Comparison of ENCODE assay signal across 8 mouse cellular contexts in genomic region chr16:64723273-64724057, GRCm38 (mm10). TPM values are rescaled to one million over a fixed set of nuclear protein-coding genes. Genes with fewer than 3 reads are reported as not detected.
DNase-seq lines count a peak whose midpoint lies in the region; ATAC-seq and TF ChIP-seq lines count a peak whose summit lies in the region.

No protein-coding gene starts in this region.

- no peaks in the 10 kb centered on the region for H3K9me3 ChIP-seq in MEL (replicated peaks; ENCODE audit: insufficient read depth, low read length)
- no peaks in the 10 kb centered on the region for H3K9me3 ChIP-seq in forebrain, embryonic 14.5 days (replicated peaks; ENCODE audit: control insufficient read depth, low read length)
- no peaks in the 10 kb centered on the region for H3K9me3 ChIP-seq in lung, embryonic 16.5 days (ENCODE audit: control insufficient read depth, low read length)

- no peaks in the 10 kb centered on the region for H3K36me3 ChIP-seq in MEL (ENCODE audit: control insufficient read depth in 1 of 2, insufficient read depth in 2 of 2, low read length in 2 of 2)
- no peaks in the 10 kb centered on the region for H3K36me3 ChIP-seq in forebrain, embryonic 14.5 days (ENCODE audit: control insufficient read depth, insufficient read depth, low read length)
- H3K36me3 ChIP-seq in lung, embryonic 16.5 days (ENCODE audit: control insufficient read depth, insufficient read depth, low read length), result no peaks in the 10 kb centered on the region

- no peak for TF ChIP-seq POLR2A in MEL (IDR thresholded peaks at IDR 0.05; ENCODE audit: control insufficient read depth in 1 of 2, insufficient read depth in 1 of 2, low read depth in 1 of 2, low read length in 2 of 2, poor library complexity in 1 of 2)

- H3K4me2 ChIP-seq in forebrain, embryonic 14.5 days (ENCODE audit: low read length), result no peak overlapping the region
- no peak overlapping the region for H3K4me2 ChIP-seq in lung, embryonic 16.5 days (ENCODE audit: low read depth, low read length)

- H3K4me3 ChIP-seq in MEL (ENCODE audit: control insufficient read depth in 1 of 2, insufficient read depth in 1 of 2, low read depth in 2 of 2, low read length in 2 of 2), result no peak overlapping the region
- no peak overlapping the region for H3K4me3 ChIP-seq in forebrain, embryonic 14.5 days (ENCODE audit: low read depth, low read length)
- H3K4me3 ChIP-seq in lung, embryonic 16.5 days (ENCODE audit: low read length), result no peak overlapping the region

- H3K27me3 ChIP-seq in MEL (ENCODE audit: control insufficient read depth in 1 of 2, insufficient read depth in 2 of 2, low read length in 2 of 2), result no peaks in the 10 kb centered on the region; a peak in 2 of 4 replicates
- no peaks in the 10 kb centered on the region for H3K27me3 ChIP-seq in forebrain, embryonic 14.5 days (replicated peaks; ENCODE audit: control insufficient read depth, insufficient read depth, low read length)
- no peaks in the 10 kb centered on the region for H3K27me3 ChIP-seq in lung, embryonic 16.5 days (ENCODE audit: control insufficient read depth, insufficient read depth, low read depth, low read length)

- WGBS in forebrain, embryonic 14.5 days, result 52% methylated on average over 4 of the region's 4 CpGs
- 32% methylated on average over 4 of the region's 4 CpGs for WGBS in lung, embryonic 16.5 days

- H3K4me1 ChIP-seq in MEL (ENCODE audit: control insufficient read depth in 1 of 2, insufficient read depth in 2 of 2, low read length in 2 of 2), result no peaks in the 10 kb centered on the region
- no peaks in the 10 kb centered on the region for H3K4me1 ChIP-seq in forebrain, embryonic 14.5 days (ENCODE audit: control insufficient read depth, insufficient read depth, low read length)
- H3K4me1 ChIP-seq in lung, embryonic 16.5 days (replicated peaks; ENCODE audit: control insufficient read depth, insufficient read depth, low read length), result no peaks in the 10 kb centered on the region

- H3K9ac ChIP-seq in MEL (ENCODE audit: control insufficient read depth, low read depth, low read length, poor library complexity, severe bottlenecking), result no peak overlapping the region
- no peak overlapping the region for H3K9ac ChIP-seq in forebrain, embryonic 14.5 days (ENCODE audit: low read length)
- H3K9ac ChIP-seq in lung, embryonic 16.5 days (ENCODE audit: low read length), result no peak overlapping the region

- intact Hi-C loops in heart, postnatal 36 days (cut with DNase I), result loop anchor here (5.0 kb wide), 2 partner anchors 851 to 866 kb away; no protein-coding TSS in a partner anchor

- peak; percentile 14 for DNase-seq in MEL (ENCODE audit: low read depth, low spot score)
- peak; percentile 80 for DNase-seq in cerebellum, adult 11 months
- DNase-seq in forebrain, embryonic 14.5 days (ENCODE audit: low spot score), result peak; percentile 90
- peak; percentile 8 to 10 for DNase-seq in heart, postnatal 36 days
- DNase-seq in layer of hippocampus, adult 11-12 months (ENCODE audit: low spot score), result peak; percentile 63
- DNase-seq in retina, adult 2 months (ENCODE audit: low read depth, low spot score), result peak; percentile 42
- DNase-seq in spleen, postnatal 10 days (ENCODE audit: low spot score in 2 of 2), result no peak

- ATAC-seq in forebrain, embryonic 14.5 days, result peak; percentile 90
- ATAC-seq in lung, embryonic 16.5 days (ENCODE audit: low read depth), result peak; percentile 60; the same call in 1 of the 2 replicates

- peak in 2 of 3 experiments; percentile 13 to 41; a peak in 3 of 6 replicates for TF ChIP-seq CTCF in MEL (IDR thresholded peaks at IDR 0.05 in 2 of 3, conservative IDR thresholded peaks at IDR 0.05 in 1 of 3; ENCODE audit: control insufficient read depth in 1 of 3, insufficient read depth in 1 of 3, low read depth in 2 of 3, low read length in 3 of 3, poor library complexity in 1 of 3, severe bottlenecking in 1 of 3)

- H3K27ac ChIP-seq in MEL (ENCODE audit: control insufficient read depth, low read depth, low read length), result no peak overlapping the region
- H3K27ac ChIP-seq in forebrain, embryonic 14.5 days (ENCODE audit: low read depth, low read length), result no peak overlapping the region
- H3K27ac ChIP-seq in lung, embryonic 16.5 days (ENCODE audit: low read length), result no peak overlapping the region

- H3K79me2 ChIP-seq in MEL (ENCODE audit: control insufficient read depth, insufficient read depth, low read length, poor library complexity), result no peaks in the 10 kb centered on the region

- peak; percentile 37 for TF ChIP-seq RAD21 in MEL (IDR thresholded peaks at IDR 0.05; ENCODE audit: low read depth, low read length)

- TF ChIP-seq EP300 in MEL (IDR thresholded peaks at IDR 0.05; ENCODE audit: low read depth in 1 of 2, low read length in 2 of 2), result no peak

TF ChIP-seq in MEL, 35 proteins besides CTCF, POLR2A, EP300 and RAD21:
- peak; percentile 45 for TF ChIP-seq SMC3 (IDR thresholded peaks at IDR 0.05; ENCODE audit: low read depth, low read length)
- TF ChIP-seq USF2 (IDR thresholded peaks at IDR 0.05; ENCODE audit: borderline replicate concordance in 1 of 2, insufficient read depth in 1 of 2, low read depth in 1 of 2, low read length in 2 of 2), result no peak

RNA-seq across cellular contexts. Expression of gene 4930453N24Rik, which starts 47.5 kb away (rescaled TPM):
- total RNA-seq in MEL (2012; rRNA removed), result 20.5 and 23.8 TPM in 2 replicates
- polyA plus RNA-seq in MEL (2012; ENCODE audit: insufficient read depth in 1 of 2, insufficient read length in 2 of 2, low read depth in 1 of 2, low replicate concordance in 2 of 2, missing spikeins in 1 of 2), result 10 to 100 TPM in 1 of 2 experiments, not detected in 1; 19.4 TPM
- polyA plus RNA-seq in forebrain, embryonic 14.5 days (2014; fragmentation: Nextera tagmentation; extraction: Ambion mirVana), result 29.9 and 31.5 TPM in 2 replicates
- total RNA-seq in heart, postnatal 36 days (2021), result 10 to 100 TPM; 22.9 to 26.9 TPM
- 21.3 and 21.8 TPM in 2 replicates for polyA plus RNA-seq in lung, embryonic 16.5 days (2015; fragmentation: Nextera tagmentation; extraction: Ambion mirVana)

Comparison
In these comparisons a context has a peak if more than half of its experiments do, and no peak if none do; other contexts are left out.
1. DNase-seq: peak in MEL (single experiment), cerebellum, adult 11 months (single experiment), forebrain, embryonic 14.5 days (single experiment), heart, postnatal 36 days (2 of 2), layer of hippocampus, adult 11-12 months (single experiment) and retina, adult 2 months (single experiment); none in spleen, postnatal 10 days (0 of 2).